34 mouse cellular contexts compared by ENCODE assay signal in the genomic region with DNA sequence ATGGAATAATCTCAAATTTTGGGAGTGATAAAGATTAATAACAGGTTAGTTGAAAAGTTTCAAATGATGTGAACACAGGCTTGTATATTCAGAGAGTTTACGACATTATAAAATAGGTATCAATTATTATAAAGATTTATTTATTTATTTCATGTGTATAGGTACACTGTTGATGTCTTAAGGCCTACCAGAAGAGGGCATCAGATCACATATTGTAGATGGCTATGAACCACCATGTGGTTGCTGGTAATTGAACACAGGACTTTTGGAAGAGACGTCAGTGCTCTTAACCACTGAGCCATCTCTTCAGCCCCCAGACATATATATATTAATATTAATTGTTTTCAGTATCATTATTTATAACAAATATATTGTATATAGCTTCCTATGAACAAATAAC.
"Had no signal": no experiment of that assay in that cellular context is flagged by ENCODE, and none has a peak within 500 bp of the region (broad histone marks: within the 10 kb centered on the region; RNA-seq: fewer than 3 reads in every experiment).

No protein-coding gene starts in this region.

- H3K36me3 ChIP-seq: heart, embryonic 10.5 days; heart, embryonic 12.5 days; heart, embryonic 13.5 days; heart, embryonic 15.5 days; hindbrain, embryonic 10.5 days; hindbrain, embryonic 13.5 days; hindbrain, embryonic 15.5 days; intestine, embryonic 15.5 days; kidney, embryonic 15.5 days had no signal

- H3K4me1 ChIP-seq: heart, embryonic 10.5 days; heart, embryonic 12.5 days; heart, embryonic 13.5 days; heart, embryonic 15.5 days; hindbrain, embryonic 10.5 days; hindbrain, embryonic 13.5 days; hindbrain, embryonic 15.5 days; intestine, embryonic 15.5 days; kidney, embryonic 15.5 days had no signal

- H3K9ac ChIP-seq: heart, embryonic 12.5 days; heart, embryonic 13.5 days; heart, embryonic 15.5 days; hindbrain, embryonic 13.5 days; hindbrain, embryonic 14.5 days; hindbrain, embryonic 15.5 days; intestine, embryonic 15.5 days; kidney, embryonic 15.5 days had no signal

- H3K27ac ChIP-seq: heart, embryonic 10.5 days; heart, embryonic 13.5 days; heart, embryonic 15.5 days; hindbrain, embryonic 10.5 days; hindbrain, embryonic 13.5 days; hindbrain, embryonic 14.5 days; hindbrain, embryonic 15.5 days; hindbrain, postnatal 0 days; intestine, embryonic 15.5 days; kidney, embryonic 15.5 days; kidney, postnatal 0 days; left cerebral cortex, adult 2 months had no signal

- H3K27me3 ChIP-seq: heart, embryonic 12.5 days; heart, embryonic 13.5 days; heart, embryonic 15.5 days; hindbrain, embryonic 13.5 days; hindbrain, embryonic 15.5 days; intestine, embryonic 15.5 days; kidney, embryonic 15.5 days had no signal

- ATAC-seq: hindbrain, embryonic 16.5 days; hindbrain, postnatal 0 days; inflammation-experienced regulatory T-cells, adult 6 months; intestine, embryonic 15.5 days; intestine, embryonic 16.5 days; intestine, postnatal 0 days had no signal

- H3K9me3 ChIP-seq: heart, embryonic 10.5 days; heart, embryonic 12.5 days; heart, embryonic 13.5 days; heart, embryonic 15.5 days; hindbrain, embryonic 10.5 days; hindbrain, embryonic 13.5 days; hindbrain, embryonic 15.5 days; intestine, embryonic 15.5 days; kidney, embryonic 15.5 days had no signal

- H3K4me3 ChIP-seq: heart, embryonic 10.5 days; heart, embryonic 12.5 days; heart, embryonic 13.5 days; heart, embryonic 15.5 days; hindbrain, embryonic 10.5 days; hindbrain, embryonic 13.5 days; hindbrain, embryonic 15.5 days; intestine, embryonic 15.5 days; kidney, embryonic 15.5 days; left cerebral cortex, adult 2 months had no signal

- H3K4me2 ChIP-seq: heart, embryonic 11.5 days; heart, embryonic 12.5 days; heart, embryonic 13.5 days; heart, embryonic 15.5 days; hindbrain, embryonic 13.5 days; hindbrain, embryonic 14.5 days; hindbrain, embryonic 15.5 days; intestine, embryonic 15.5 days; kidney, embryonic 15.5 days had no signal

- DNase-seq: heart, postnatal 10 days; heart, postnatal 14 days; heart, postnatal 36 days; heart, postnatal 4 days; kidney, adult 11 months; kidney, adult 18-20 months; kidney, adult 2 months; kidney, adult 8-10 months; kidney, adult 9 months; kidney, postnatal 10 days; kidney, postnatal 14 days; kidney, postnatal 25 days; kidney, postnatal 36 days; kidney, postnatal 4 days; layer of hippocampus, adult 9-11 months; layer of hippocampus, postnatal 36 days had no signal
